Mouse (Mus musculus): ENCODE measurements at regions not wholly inside any gene's neighbourhood (a gene's known extent, or its start where the extent isn't known, plus 50 kb on each side); places are given as distances from the start of the nearest gene placed in this dataset.

DNA sequence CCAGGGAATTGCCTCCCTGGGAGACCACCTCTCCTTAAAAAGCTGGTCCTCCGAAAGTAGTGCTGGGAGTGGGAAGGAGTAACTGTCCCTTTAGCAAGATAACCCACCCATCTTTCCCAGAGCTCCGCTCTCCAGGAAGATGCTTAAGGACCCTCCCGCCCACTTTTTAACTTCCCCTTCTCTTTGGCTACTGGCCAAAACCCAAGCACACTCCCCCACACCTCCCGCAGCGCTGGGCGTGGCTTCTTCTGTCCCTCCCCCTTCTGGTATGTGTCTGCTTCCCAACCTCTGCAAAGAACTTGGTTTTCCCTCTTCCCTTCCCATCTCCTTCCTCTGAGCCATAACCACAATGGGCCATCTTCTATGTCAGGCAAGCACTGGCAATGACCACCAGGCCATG is 85.4 kb downstream of the Rpap3 start:
- no peak for DNase-seq (ENCODE audit: low spot score)

DNA sequence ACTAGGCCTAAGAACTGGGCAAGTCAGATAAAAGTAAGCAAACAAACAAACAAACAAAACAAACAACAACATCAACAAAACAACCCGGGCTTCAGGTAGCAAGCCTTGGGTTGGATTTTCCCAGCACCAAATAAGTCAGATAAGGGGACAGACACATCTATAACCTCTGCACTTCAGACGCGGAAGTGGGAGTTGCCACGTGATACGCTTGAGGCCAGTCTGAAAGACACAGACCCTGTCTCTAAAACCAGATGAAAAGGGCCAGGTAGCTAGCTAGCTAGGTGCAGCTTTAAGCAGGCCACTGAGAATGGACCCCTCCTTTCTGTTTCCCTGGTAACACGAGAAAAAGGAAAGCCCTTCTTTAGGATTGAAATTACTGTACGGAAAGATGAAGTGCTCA is 85.9 kb downstream of the Rpap3 start:
- no peak for DNase-seq (ENCODE audit: low spot score)

DNA sequence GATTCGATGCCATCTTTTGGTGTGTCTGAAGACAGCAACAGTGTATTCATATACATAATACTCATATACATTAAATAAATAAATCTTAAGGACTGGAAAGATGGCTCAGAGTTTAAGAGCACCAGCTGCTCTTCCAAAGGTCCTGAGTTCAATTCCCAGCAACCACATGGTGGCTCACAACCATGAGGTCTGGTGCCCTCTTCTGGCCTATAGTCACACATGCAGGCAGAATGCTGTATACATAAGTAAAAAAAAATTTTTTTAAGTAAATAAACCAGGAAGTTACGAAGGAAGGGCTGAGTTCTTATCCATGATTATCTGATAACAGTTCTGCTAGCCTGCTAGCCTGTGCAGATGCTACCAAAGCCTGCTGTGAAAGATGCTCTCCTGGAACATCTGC is 93.3 kb downstream of the Rpap3 start:
- no peak for DNase-seq (ENCODE audit: low spot score)

DNA sequence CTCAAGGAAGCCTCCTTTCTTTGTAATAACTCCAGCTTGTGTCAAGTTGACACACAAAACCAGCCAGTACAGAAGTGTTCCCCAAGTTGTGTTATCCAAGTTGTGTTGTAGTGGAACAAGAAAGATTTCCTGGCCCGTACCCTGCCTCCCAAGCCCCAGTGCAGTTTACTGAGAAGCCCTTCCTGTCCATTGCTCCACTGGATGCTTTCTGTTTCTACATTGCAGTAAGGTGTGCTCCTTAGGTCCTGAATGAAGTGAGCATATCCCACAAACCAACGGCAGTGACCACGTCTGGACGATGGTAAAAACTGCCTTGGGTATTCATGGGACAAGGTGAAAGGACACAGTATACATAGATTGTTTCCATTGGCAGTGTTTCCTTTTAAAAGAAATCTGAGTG is 94.9 kb downstream of the Rpap3 start:
- no peak for DNase-seq (ENCODE audit: low spot score)

DNA sequence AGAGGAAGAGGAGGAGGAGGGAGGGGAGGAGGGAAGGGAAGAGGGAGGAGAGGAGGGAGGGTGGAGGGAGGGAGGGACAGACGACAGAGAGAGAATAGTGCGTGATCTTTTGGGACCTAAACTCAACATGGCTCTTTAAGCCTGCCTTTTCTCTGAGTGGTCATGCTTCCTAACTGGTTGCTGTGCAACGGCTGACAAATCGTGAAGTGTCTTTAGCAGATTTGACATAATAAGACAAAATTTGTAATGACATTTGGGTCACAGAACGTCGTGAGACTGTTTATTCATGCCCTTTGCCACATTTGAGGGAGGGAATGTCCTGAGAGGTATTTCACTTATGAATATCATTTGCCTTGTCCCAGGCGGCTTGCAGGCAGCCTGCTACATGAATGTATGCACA is 96.1 kb downstream of the Rpap3 start:
- DNase-seq (ENCODE audit: low spot score): no peak

DNA sequence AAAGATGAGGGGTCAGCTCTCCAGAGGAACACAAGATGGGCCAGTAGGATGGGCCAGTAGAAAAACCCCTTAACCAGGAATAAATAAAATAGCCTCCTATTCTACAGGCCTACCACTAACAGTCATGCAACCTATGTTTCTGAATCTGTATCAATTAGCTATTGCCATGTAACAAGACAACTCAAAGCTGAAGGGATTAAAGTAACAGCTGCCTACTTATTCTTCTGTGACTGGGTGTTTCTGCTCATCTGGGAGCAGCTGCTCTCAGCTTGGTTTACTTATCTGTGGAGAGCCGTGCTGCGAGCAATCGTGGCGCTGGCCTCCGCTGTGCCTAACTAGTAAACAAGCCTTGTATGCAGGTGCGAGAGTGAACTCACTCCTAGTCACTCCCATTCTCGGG is 97.0 kb downstream of the Rpap3 start:
- DNase-seq (ENCODE audit: low spot score): no peak

DNA sequence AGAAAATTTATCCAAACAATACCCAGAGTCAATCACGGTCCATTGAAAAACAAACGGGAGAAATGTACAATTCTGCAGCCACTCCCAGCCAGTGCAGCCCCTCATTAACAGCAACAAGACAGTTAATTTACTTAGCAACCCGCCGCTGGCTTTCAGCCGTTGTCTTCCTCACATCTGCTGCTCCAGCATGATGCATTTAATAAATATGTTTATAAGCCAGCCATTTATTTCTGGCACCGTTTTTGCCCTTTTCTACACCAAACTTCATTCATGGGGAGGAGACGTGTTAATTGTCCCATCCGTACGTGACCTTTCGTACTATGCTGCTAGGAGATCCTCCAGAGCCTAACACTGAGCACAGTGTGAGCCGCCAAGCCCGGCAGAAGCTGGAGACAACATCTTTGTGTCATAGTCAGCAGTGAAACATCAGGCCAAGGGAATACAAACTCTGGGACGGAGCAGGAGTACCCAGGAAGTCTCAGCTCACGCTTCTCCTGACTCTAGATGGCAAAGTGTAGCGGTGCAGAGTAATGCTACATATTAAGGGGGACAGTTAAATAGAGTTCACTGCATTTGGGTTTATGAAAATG is 97.9 kb downstream of the Rpap3 start:
- no peak for DNase-seq (ENCODE audit: low spot score)

DNA sequence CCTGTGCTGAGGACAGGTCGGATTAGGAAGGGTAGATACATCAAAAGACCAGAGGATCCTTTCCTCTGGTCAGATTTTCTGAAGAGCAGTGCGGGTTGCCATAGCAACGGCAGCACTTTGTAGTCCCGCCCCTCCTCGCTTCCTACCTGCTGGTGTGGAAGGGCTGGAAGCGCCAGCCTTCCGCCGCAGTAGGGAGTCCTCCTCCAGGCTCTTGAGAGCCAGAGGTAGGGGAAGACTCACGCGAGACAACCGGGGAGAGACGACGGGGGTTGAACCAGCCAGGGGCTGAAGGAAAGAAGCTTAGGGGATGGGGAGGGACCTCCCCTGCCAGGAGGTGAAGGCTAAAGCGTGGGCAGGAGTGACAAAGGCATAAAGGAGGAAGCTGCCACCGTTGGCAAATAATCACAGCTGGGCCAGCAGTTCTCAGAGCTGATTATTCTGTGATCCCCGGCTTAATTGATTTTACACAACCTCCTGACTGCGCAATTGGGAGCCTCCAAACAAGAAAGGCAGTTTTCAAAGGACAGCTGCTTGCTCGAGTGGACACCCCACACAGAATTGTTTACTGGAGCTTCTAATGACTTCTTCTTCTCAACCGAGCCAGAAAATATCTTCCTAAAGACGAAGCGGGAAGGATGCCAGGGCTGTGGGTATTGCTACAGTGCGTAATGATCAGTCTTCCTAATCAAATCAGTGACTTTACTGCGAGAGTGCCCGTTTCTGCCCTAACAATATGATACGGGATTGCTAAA is 98.8 kb downstream of the Rpap3 start:
- no peak for DNase-seq (ENCODE audit: low spot score)

DNA sequence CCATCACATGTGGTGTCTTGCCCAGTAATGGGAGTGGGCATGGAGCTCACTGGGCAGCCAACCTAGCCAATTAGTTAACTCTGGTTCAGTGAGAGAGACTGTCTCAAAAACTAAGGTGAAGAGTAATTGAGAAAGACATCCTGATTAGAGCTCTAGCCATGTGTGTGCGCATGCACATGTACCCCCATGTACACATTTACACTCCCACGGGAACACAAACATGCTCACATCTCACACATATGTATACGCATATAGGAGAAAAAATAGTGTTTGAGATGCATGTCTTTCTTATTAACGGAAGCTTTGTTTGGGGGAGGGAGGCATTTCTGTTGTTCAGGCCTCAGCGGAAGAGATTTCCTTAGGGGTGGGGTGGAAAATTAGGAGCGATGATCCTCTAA is 99.4 kb downstream of the Rpap3 start:
- DNase-seq (ENCODE audit: low spot score): no peak

DNA sequence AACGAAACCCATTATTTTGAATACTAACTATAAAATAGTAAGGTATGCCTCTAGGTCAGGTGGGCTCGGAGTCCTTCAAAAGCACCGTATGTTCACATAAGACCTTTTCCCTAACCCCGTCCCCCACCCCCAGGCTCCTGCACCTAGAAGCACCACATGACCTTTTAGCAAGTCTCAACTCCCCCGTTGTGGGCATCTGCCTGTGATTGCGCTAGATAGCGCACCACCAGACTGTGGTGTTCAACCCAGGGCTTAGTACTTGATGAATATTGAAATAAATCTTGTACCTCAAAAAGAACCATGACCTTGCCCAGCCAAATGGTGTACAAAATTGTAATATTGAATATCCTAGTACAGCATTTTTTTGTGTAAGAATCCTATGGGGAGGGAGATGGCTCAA is 99.8 kb downstream of the Rpap3 start:
- DNase-seq (ENCODE audit: low spot score): no peak

DNA sequence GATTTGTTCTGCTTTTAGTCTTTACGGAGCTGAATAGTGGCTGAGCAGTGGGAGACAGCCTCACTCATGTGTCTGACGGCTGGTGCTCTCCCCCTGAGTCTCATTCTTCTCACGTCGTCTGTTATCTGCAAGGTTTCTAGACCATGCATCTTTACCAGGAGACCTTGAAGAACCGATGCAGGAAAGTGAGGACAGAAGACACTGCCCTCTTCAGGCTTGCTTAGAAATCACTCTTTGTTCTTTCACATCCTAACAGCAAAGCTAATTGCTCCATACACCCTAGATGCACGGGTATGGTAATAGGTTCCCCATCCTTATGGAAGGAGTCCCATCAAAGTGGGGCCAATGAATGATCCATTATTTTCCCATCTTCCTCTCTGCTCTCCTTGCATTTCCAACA is 102.1 kb downstream of the Rpap3 start:
- no peak for DNase-seq (ENCODE audit: low spot score)

DNA sequence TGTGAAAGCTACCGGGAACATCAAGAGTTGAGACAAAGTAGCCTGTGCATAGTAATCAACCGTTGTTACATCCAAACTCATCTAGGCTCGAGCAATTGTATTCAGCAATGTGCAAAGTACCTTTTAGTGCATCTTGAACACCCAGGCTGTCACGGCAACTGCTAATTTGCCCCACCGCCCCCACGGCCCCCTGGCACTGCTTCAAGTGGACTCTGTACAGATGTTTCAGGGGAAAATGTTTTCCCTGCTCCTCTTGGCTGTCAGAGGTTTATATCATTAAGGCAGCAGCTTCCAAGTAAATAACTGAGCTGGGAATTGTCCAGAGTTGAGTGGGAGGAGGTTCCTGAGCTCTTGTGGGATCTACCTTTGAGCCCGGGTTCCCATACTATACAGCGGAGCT is 107.4 kb downstream of the Rpap3 start:
- DNase-seq (ENCODE audit: low spot score): no peak

DNA sequence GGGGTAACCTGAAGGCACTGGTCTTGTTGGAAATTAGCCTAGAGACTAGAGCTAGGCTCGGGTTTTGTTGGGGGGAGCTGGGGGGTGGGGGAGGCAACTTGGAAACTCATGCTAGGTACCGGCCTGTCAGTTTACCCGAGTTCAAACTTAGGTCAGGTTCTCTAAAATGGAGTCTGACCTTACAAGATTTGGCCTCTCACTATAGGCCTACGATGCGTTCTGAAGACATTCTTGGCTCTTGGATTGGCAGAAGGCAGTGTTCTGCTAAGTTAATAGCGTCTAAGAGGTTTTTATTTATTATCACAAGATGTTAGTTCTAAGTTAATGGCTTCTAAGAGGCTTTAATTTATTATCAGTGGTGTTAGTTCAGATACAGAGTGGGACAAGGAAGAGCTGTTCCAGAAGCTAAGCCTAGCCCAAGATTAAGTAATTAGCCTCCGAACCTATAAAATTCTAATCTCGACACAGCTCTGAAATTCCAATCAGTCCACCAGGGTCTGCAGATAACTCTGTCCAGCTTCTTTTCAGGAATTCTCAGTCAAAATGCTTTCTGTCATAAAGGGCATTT is 109.0 kb downstream of the Rpap3 start:
- no peak for DNase-seq (ENCODE audit: low spot score)

DNA sequence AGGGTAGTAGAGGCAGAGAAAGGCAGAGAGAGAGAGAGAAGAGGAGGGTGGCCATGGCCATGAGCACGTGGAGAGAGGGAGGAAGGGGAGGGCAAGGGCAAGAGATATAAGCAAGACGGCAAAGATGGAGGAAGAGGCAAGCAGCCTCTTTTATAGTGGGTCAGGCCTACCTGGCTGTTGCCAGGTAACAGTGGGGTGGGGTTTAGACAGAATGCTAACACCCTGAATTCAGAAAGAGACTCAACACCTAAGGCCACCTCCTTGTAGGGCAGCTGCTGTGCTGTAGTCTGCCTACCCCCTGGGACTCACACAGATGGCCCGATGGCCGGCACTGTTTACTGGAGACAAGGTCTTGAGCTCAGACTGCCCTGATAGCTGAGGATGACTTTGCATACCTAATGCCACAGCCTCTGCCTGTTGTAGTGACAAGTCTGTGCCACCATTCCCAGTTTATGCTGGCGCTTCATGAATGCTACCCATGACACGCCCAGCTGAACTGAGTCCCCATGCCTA is 110.3 kb downstream of the Rpap3 start:
- DNase-seq (ENCODE audit: low spot score): no peak

DNA sequence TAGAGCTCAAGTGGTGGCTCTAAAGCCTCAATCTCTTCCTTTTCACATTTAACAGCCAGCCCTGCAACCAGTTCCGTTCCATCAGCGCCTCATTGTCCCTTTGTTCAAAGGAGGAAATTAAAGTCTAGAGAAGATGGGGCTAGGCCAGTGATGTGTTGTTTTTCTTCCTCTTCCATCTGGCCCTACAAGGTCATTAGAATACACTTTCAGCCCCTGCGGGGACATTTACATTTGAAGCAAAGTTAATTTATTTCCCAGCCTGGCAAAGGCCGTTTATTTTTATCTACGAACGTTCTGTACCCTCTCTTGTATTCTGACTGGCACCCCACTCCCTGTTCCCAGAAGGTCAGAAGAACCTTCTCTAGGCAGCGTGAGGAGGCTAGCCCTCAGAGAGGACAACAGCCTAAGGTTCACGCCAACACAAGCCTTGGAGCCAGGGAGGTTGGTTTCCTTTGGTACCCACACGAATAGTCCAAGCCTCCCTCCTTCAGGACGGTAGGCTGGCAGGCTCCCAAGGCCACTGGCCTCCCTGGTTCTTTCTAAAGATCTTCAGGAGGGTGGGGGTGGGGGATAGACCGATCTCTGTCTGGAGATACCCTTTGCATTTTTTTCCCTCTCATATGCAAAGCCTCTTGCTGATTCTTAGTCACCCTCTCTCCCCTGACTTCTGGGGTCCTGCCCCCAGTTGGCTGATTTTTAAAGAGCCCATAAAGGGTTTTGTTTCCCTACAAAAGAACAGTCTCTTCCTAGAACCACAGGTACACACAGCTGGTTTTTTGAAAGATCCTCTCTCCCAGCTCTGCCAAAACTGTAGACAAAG is 111.6 kb downstream of the Rpap3 start:
- DNase-seq (ENCODE audit: low spot score): no peak

DNA sequence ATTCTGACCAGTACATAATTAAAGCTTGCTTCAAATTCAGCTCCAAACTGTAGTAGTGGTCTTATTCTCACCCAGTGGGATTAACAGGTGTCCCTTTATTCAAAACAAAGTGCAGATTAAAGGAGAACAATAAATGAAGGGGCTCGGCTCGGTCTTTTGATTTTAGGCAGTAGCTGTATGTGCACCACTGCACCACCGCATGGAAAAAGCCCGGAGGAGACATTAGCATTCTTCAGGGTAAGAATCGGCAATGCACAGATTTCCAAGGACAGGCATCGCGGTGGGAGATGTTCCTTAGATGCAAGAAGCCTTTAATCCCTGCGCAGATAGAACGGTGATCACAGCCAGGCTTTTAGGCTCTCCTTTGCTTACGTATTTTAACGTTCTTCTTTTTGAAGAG is 112.8 kb downstream of the Rpap3 start:
- no peak for DNase-seq (ENCODE audit: low spot score)

DNA sequence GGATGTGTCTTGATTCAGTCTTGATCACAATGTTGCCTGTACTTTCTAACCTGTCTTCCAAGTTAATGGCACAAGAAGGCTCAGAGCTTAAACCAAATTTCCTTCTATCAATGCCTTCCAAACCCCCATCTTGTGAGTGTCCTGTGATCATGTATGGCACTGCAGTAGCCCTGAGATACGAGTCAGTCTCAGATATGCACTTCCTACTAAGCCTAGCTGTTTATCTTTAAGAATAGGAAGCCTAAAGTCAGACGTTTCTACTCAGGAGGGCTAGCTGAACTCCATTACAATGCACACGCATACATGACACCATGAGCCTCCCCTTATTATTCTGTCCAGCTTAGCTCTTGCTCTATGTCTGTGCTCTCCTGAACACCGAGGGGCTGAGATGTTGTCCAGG is 114.2 kb downstream of the Rpap3 start:
- DNase-seq (ENCODE audit: low spot score): no peak

DNA sequence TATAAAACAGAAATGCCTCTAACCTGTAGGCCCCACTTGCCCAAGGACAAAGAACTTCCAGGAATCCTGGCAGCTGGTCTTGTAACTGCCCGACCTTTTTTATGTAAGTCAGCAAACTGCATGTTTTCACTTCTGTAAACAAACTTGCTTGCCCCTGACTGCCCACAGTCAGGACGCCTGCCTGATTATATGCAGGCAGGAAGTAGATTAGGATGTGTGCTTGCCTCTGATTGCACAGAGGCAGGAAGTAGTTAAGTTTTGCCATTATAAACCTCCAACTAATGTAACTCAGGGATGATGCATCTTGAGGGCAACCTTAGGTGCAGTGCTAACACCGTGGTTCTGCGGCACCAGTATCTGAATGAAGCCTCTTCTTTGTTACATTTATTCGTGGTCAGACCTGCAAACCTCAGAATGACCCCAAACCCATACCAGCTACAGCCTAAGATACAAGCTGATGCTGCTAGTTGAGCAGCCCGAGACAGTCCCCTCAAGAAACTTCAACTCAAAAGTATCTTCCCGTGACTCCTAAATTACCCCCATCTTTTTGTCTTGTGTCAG is 114.8 kb downstream of the Rpap3 start:
- DNase-seq (ENCODE audit: low spot score): no peak

DNA sequence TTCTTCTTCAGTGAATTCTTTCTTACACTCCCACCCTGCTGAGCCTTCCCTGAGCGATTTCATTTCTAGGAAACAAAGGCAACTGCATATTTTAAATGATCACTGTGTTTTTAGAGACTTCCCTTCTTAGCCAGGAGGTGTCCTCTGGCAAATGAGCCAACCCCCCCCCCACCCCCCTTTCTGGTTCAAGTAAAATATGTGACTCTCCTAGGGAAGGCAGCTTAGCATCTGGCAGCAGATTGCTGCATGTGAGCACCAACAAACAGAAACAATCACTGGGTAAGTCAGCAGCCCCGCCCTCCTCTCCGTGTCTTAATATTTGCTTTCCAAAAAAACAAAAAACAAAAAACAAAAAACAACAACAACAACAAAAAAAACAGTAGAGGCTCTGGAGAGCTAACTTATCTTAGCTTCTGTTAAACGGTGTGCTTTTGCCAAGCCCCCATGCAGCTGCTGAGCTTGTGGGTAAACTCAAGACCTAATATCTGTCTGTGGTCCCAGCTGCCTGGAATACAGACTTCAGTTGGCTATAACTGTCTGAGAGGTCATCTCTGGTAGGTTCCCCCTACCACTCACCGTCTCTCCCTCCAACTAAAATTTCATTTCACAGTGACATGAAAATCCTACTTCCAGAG is 117.9 kb downstream of the Rpap3 start:
- DNase-seq (ENCODE audit: low spot score): no peak

DNA sequence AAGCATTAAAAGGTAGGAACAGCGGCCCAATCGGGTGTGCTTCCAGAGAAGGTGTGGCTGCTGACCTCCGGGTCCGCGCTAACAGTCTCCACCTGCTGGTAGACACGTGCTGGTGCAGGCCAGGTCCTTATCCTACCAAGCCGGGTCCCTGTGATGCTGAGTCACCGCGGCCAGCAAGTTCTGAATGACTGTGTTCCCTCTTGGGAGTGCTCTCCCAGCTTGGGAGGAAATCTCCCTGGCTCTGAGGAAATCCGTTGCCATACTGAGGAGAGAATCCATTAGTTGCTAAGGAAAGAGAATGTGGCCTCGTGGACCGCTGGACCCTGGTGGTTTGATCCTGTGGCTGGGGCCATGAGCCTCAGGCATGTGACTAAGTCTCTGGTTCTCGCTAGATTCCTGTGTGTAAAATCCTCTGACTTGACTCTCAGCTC is 123.9 kb downstream of the Rpap3 start:
- DNase-seq (ENCODE audit: low spot score): peak; percentile 74

DNA sequence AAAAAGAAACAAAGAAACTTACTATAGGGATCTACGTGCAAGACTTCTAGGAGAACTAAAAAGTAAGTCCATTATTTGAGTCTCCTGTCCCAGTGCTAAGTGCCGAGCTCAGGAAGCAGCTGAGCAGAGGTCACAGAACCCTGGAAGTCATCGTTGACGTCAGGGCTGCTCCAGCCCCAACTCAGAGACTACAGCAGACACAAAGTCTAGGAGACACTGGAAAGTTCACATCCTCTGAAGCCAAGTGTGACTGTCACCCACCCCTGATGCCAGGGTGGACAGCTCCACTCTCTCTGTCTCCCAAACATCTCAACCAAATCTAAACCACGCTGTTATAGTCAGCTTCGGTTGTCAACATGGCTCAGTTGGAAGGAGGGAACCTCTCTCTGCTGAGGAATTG is 124.9 kb downstream of the Rpap3 start:
- no peak for DNase-seq (ENCODE audit: low spot score)

DNA sequence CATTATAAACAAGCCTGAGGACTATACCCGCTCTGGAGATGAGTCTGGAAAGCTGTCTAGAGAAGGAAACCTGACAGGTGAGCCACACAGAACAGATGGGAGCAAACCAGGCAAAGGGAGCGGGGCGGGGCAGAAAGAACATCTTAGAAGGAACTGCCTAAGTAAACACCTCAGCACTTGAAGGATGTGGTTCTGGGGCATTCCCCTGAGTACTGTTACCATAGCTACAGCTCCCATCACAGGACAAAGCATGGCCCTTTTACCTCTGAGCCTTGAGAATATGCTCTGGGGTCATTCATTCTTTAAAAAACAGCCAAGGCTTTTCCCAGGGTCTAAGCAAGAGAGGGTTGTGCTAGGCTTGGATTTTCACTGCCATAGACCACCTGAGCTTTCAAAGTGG is 127.6 kb downstream of the Rpap3 start:
- no peak for DNase-seq (ENCODE audit: low spot score)
